Mouse (Mus musculus) embryonic facial prominence, embryonic 14.5 days (tissue): ENCODE measurements around the gene F2rl3. TPM values are rescaled to one million over a fixed set of nuclear protein-coding genes. Genes with fewer than 3 reads are reported as not detected.

Experiments used
- ATAC-seq: fragments of 200-750 bp; cut with Nextera tagmentation; 2 replicates; pipeline ENCODE4 v1.8.0; 2017; ENCODE audit warnings: low read depth, moderate number of reproducible peaks, moderate TSS enrichment
- DNase-seq: peaks from one replicate; pipeline ENCODE4 v3.0.0-alpha.2; 2015; ENCODE audit warnings: low spot score
- H3K27ac ChIP-seq: fragments of 300-500 bp; sonication (generic); replicated peaks from 2 replicates; pipeline ENCODE4 v1.5.1; 2014; ENCODE audit warnings: low read depth, mild to moderate bottlenecking, low read length, moderate library complexity
- H3K27me3 ChIP-seq: fragments of 300-500 bp; sonication (generic); replicated peaks from 2 replicates; pipeline ENCODE4 v1.6.1; 2014; ENCODE audit warnings: low read length; ENCODE audit not compliant: control insufficient read depth, insufficient read depth
- H3K36me3 ChIP-seq: fragments of 300-500 bp; sonication (generic); 2 replicates; pipeline ENCODE4 v1.6.1; 2014; ENCODE audit warnings: low read length, mixed read lengths; ENCODE audit not compliant: control insufficient read depth, insufficient read depth
- H3K4me1 ChIP-seq: fragments of 300-500 bp; sonication (generic); 2 replicates; pipeline ENCODE4 v1.6.1; 2014; ENCODE audit warnings: antibody characterized with exemption, low read length; ENCODE audit not compliant: control insufficient read depth, insufficient read depth
- H3K4me2 ChIP-seq: fragments of 300-500 bp; sonication (generic); 2 replicates; pipeline ENCODE4 v1.6.1; 2014; ENCODE audit warnings: low read depth, mild to moderate bottlenecking, low read length, moderate library complexity, mixed read lengths
- H3K4me3 ChIP-seq: fragments of 300-500 bp; sonication (generic); 2 replicates; pipeline ENCODE4 v1.5.1; 2014; ENCODE audit warnings: low read depth, mild to moderate bottlenecking, low read length
- H3K9ac ChIP-seq: fragments of 300-500 bp; sonication (generic); 2 replicates; pipeline ENCODE4 v1.6.1; 2014; ENCODE audit warnings: low read depth, mild to moderate bottlenecking, low read length, moderate library complexity, mixed read lengths
- H3K9me3 ChIP-seq: fragments of 300-500 bp; sonication (generic); 2 replicates; pipeline ENCODE4 v1.6.1; 2016; ENCODE audit warnings: low read length; ENCODE audit not compliant: control insufficient read depth
- WGBS: fragments of 180-500 bp; shearing (Covaris S2); extraction: QIAGEN DNeasy Blood & Tissue Kit; methylation state at CpG from one replicate; pipeline ENCODE4 v1.1.7; 2014; 5-methylcytosine and 5-hydroxymethylcytosine counted together
- polyA plus RNA-seq: library from polyadenylated mRNA; unstranded; fragments of >200 nt; fragmentation: Nextera tagmentation; extraction: Ambion mirVana; gene quantifications from 2 replicates; pipeline ENCODE4 v1.2.1, GENCODE M21; 2014

The F2rl3 gene
- polyA plus RNA-seq, 1 experiment from 2014 or later: 1.8 TPM

- H3K4me3 ChIP-seq: no peak overlapping the region
- no peak overlapping the region for H3K27ac ChIP-seq
- no peak for ATAC-seq
- no peak for DNase-seq
- peaks cover 95% of the 10 kb centered on the region for H3K36me3 ChIP-seq
- H3K9me3 ChIP-seq: no peaks in the 10 kb centered on the region
- no peaks in the 10 kb centered on the region for H3K4me1 ChIP-seq
- no peaks in the 10 kb centered on the region for H3K27me3 ChIP-seq
- H3K4me2 ChIP-seq: no peak overlapping the region
- no peak overlapping the region for H3K9ac ChIP-seq
Observed at GRCm38 (mm10) chr8:72736868-72737267, 24.8 kb upstream of the F2rl3 start.

GRCm38 (mm10) chr8:72746061-72746460, 15.6 kb upstream of the F2rl3 start:
- DNase-seq: peak; percentile 41
- no peaks in the 10 kb centered on the region for H3K9me3 ChIP-seq
- H3K27me3 ChIP-seq: no peaks in the 10 kb centered on the region
- no peak for ATAC-seq
- H3K36me3 ChIP-seq: peaks cover 97% of the 10 kb centered on the region
- no peak overlapping the region for H3K27ac ChIP-seq
- no peaks in the 10 kb centered on the region for H3K4me1 ChIP-seq
- 46% methylated on average over 4 of the region's 5 CpGs for WGBS
- H3K9ac ChIP-seq: no peak overlapping the region
- H3K4me3 ChIP-seq: no peak overlapping the region
- H3K4me2 ChIP-seq: no peak overlapping the region

- H3K27me3 ChIP-seq: no peaks in the 10 kb centered on the region
- no peak overlapping the region for H3K9ac ChIP-seq
- peaks cover 97% of the 10 kb centered on the region for H3K36me3 ChIP-seq
- H3K4me2 ChIP-seq: no peak overlapping the region
- H3K4me1 ChIP-seq: no peaks in the 10 kb centered on the region
- no peak overlapping the region for H3K4me3 ChIP-seq
- DNase-seq (no peak), ATAC-seq (no peak)
- H3K27ac ChIP-seq: no peak overlapping the region
- no peaks in the 10 kb centered on the region for H3K9me3 ChIP-seq
- WGBS: 90% methylated on average over 24 of the region's 26 CpGs
Observed at GRCm38 (mm10) chr8:72749846-72750245, 11.8 kb upstream of the F2rl3 start.

GRCm38 (mm10) chr8:72750266-72750665, 11.4 kb upstream of the F2rl3 start:
- ATAC-seq: no peak

GRCm38 (mm10) chr8:72751126-72751525, 10.6 kb upstream of the F2rl3 start:
- DNase-seq (no peak), ATAC-seq (no peak)
- Histone ChIP-seq H3K9me3 (no peaks in the 10 kb centered on the region), H3K4me2 (no peak overlapping the region), H3K27me3 (no peaks in the 10 kb centered on the region), H3K27ac (no peak overlapping the region), H3K36me3 (peaks cover 95% of the 10 kb centered on the region), H3K9ac (no peak overlapping the region), H3K4me1 (no peaks in the 10 kb centered on the region), H3K4me3 (no peak overlapping the region)
- 72% methylated on average over 3 of the region's 3 CpGs for WGBS

More at GRCm38 (mm10) chr8:72750266-72750665, 11.4 kb upstream of the F2rl3 start:
- Histone ChIP-seq H3K4me2 (no peak overlapping the region), H3K9me3 (no peaks in the 10 kb centered on the region), H3K36me3 (peaks cover 93% of the 10 kb centered on the region), H3K9ac (no peak overlapping the region), H3K4me1 (no peaks in the 10 kb centered on the region), H3K27me3 (no peaks in the 10 kb centered on the region), H3K4me3 (no peak overlapping the region), H3K27ac (no peak overlapping the region)
- 93% methylated on average over 6 of the region's 6 CpGs for WGBS
- DNase-seq: no peak

GRCm38 (mm10) chr8:72752289-72752688, 9.4 kb upstream of the F2rl3 start:
- 84% methylated on average over 3 of the region's 3 CpGs for WGBS
- no peak overlapping the region for H3K27ac ChIP-seq
- H3K4me2 ChIP-seq: no peak overlapping the region
- ATAC-seq (no peak), DNase-seq (no peak)
- no peaks in the 10 kb centered on the region for H3K27me3 ChIP-seq
- peaks cover 95% of the 10 kb centered on the region for H3K36me3 ChIP-seq
- H3K9ac ChIP-seq: no peak overlapping the region
- H3K4me3 ChIP-seq: no peak overlapping the region
- H3K4me1 ChIP-seq: no peaks in the 10 kb centered on the region
- H3K9me3 ChIP-seq: no peaks in the 10 kb centered on the region

GRCm38 (mm10) chr8:72753165-72753564, 8.5 kb upstream of the F2rl3 start:
- no peak overlapping the region for H3K4me3 ChIP-seq
- WGBS: 96% methylated on average over 9 of the region's 9 CpGs
- no peak overlapping the region for H3K9ac ChIP-seq
- no peaks in the 10 kb centered on the region for H3K9me3 ChIP-seq
- no peaks in the 10 kb centered on the region for H3K27me3 ChIP-seq
- peaks cover 94% of the 10 kb centered on the region for H3K36me3 ChIP-seq
- no peak overlapping the region for H3K27ac ChIP-seq
- H3K4me1 ChIP-seq: no peaks in the 10 kb centered on the region
- no peak overlapping the region for H3K4me2 ChIP-seq
- no peak for DNase-seq
- ATAC-seq: no peak

- Histone ChIP-seq H3K36me3 (peaks cover 94% of the 10 kb centered on the region), H3K4me3 (no peak overlapping the region), H3K4me2 (no peak overlapping the region), H3K27me3 (no peaks in the 10 kb centered on the region), H3K27ac (no peak overlapping the region), H3K4me1 (no peaks in the 10 kb centered on the region), H3K9me3 (no peaks in the 10 kb centered on the region), H3K9ac (no peak overlapping the region)
- DNase-seq (no peak), ATAC-seq (no peak)
- 89% methylated on average over 2 of the region's 2 CpGs for WGBS
Observed at GRCm38 (mm10) chr8:72753781-72754180, 7.9 kb upstream of the F2rl3 start.

GRCm38 (mm10) chr8:72756031-72756430, 5.6 kb upstream of the F2rl3 start:
- no peak for ATAC-seq
- no peak for DNase-seq
- peaks cover 78% of the 10 kb centered on the region for H3K36me3 ChIP-seq

More at GRCm38 (mm10) chr8:72756031-72756430, 5.6 kb upstream of the F2rl3 start:
- Histone ChIP-seq H3K27ac (no peak overlapping the region), H3K4me3 (no peak overlapping the region), H3K4me2 (no peak overlapping the region), H3K27me3 (no peaks in the 10 kb centered on the region), H3K9ac (no peak overlapping the region), H3K9me3 (no peaks in the 10 kb centered on the region), H3K4me1 (no peaks in the 10 kb centered on the region)
- WGBS: 100% methylated on average over 2 of the region's 2 CpGs
